Mouse (Mus musculus) 3T3-L1 (cell line): ENCODE results near the gene Marco.

ENCODE experiments used
- DNase-seq: peaks from one replicate; pipeline ENCODE4 v3.0.0-alpha.2; 2015; ENCODE audit warnings: low read depth, low spot score

Gene Marco

GRCm38 (mm10) chr1:120504924-120505323 lies at the start of gene Marco:
Marco (minus strand) TSS chr1:120505024.
- DNase-seq, result no peak

GRCm38 (mm10) chr1:120539506-120540029 lies 34.7 kb upstream of the Marco start:
- no peak for DNase-seq

GRCm38 (mm10) chr1:120536998-120537397 lies 32.2 kb upstream of the Marco start:
- no peak for DNase-seq

GRCm38 (mm10) chr1:120535919-120536318 lies 31.1 kb upstream of the Marco start:
- DNase-seq, result peak; percentile 69

GRCm38 (mm10) chr1:120532321-120532916 lies 27.6 kb upstream of the Marco start:
- DNase-seq, result no peak

DNA sequence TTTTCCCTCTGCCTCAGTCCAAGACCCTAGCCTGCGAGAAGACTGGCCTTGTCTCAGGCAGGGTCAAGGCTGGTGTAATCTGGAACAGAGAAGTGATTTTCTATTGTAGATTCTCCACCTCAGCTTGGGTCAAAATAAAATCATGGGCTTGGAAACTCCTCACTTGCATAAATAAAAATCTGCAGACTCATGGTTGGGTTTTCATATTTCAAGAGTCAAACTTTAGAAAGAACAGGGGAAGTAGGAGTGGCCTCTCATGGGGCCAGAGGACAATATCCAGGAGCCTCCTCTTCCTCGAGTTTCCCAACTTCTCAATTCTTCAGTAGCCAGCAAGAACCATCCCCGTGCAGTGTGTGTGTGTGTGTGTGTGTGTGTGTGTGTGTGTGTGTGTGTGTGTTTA lies 26.9 kb upstream of the Marco start:
- no peak for DNase-seq

DNA sequence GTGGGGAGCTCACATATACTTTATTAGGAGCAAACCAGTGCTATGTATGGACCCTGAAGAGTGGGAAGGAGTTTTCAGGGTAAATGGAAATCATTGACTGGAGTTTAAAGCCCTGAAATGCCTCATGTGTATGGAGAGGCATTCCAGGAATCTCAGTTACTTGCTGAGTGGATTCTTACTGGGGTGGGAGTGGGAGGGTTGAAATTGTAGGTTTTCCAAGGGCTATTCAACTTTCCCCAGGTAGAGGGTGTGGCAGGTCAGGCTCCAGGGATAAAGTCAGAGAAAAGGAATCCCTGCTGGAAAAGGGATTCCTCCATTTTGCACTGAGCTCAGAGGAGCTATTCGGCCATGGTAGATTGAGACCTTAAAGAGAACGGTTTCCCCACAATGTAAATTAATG lies 25.1 kb upstream of the Marco start:
- DNase-seq, result no peak

GRCm38 (mm10) chr1:120517618-120518017 lies 12.8 kb upstream of the Marco start:
- no peak for DNase-seq

- no peak for DNase-seq
These were observed 5.5 kb upstream of the Marco start for GRCm38 (mm10) chr1:120510311-120510710.

- no peak for DNase-seq
These were observed 4.2 kb upstream of the Marco start for GRCm38 (mm10) chr1:120508976-120509375.

DNA sequence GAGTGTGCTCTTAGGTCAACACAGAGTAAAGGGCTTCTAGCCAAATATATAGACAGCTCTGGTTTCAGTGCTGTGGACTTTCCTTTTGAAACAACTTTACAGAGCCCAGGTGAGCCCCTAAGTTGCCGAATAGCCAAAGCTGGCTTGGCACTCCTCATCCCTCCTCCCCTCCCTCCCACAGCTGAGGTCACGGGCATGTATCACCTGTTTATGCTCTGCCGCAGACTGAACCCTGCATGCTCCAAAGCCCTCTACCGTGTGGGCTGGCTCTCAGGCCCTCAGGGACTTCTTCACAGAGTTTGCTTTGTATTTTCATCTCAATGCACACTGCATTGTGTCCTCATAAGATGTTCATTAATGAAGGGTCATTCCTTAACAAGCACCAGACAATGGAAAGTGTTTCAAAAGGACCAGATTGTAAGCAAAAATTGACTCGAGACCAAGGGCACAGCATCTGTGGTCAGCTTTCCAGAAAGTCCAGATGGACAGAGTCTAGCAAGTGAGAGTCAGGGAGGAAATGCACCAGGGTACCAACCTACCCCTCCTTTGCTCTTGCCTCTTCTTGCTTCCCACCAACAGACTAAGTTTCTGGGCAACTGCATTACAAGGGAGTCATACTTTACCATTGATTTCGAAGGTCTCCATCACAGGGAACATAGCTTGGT lies 646 bp downstream of the Marco start:
- no peak for DNase-seq

- no peak for DNase-seq
These were observed 3.3 kb downstream of the Marco start for GRCm38 (mm10) chr1:120501496-120501895.

DNA sequence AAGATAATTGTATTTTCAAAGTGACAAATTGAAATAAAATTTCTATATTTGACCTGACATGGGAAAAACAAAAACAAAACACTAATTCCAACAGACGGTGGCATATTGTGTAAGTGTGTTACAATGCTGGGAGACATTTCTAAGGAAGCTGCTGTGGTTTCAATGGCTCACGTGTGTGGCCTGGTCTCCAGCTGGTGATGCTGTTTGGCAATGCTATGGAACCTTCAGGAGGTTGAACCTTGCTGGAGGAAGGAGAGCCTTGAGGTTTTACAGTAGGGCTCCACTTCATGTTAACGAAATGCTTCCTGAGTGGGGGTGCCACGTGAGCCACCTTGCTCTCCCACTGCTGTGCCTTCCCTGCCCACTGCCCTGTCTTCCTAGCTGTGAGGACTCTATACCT lies 6.8 kb downstream of the Marco start:
- DNase-seq, result no peak

- peak; percentile 20 for DNase-seq
These were observed 23.9 kb downstream of the Marco start for GRCm38 (mm10) chr1:120480937-120481336.

GRCm38 (mm10) chr1:120474825-120475224 lies 30.0 kb downstream of the Marco start:
- no peak for DNase-seq

- peak; percentile 5 for DNase-seq
These were observed 35.9 kb downstream of the Marco start for GRCm38 (mm10) chr1:120468891-120469290.

- no peak for DNase-seq
These were observed 37.5 kb downstream of the Marco start for GRCm38 (mm10) chr1:120467323-120467722.

DNA sequence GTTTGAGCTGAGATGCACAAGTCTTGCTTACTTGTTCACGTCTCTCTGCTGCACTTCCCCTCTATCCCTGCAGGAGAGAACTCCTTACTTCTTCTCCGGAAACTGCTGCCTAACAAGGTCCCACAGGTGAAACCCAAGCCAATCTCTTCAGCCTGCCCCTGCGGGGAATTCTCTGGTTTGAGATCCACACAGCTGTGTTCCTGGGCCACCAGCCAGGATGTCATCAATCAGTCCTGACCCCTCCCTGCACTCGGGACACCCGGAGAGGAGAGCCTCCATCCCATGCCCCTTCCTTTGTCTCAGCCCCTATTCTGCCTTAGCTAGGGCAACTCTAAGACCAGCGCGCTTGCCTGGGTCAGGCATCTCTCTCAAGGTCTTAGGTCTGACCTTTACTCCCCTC lies 38.1 kb downstream of the Marco start:
- DNase-seq, result peak; percentile 22

DNA sequence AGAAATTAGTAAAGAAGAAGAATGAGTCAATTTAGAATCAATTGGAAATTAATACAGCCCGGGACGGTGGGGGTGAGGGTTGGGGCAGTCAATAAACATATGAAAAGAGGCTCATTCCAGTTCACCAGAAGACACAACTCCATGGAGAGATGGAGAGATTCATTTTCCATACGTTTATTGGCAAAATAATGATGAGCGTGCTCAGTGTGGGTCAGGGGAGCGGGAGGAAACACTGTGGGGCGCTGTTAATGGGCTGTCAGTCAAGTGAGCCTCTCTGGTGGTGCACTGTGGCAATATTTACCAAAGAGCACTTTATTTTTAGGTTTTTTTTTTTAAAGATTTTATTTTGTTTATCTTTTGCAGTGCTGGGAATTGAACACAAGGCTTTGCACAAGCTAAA lies 45.8 kb downstream of the Marco start:
- no peak for DNase-seq

DNA sequence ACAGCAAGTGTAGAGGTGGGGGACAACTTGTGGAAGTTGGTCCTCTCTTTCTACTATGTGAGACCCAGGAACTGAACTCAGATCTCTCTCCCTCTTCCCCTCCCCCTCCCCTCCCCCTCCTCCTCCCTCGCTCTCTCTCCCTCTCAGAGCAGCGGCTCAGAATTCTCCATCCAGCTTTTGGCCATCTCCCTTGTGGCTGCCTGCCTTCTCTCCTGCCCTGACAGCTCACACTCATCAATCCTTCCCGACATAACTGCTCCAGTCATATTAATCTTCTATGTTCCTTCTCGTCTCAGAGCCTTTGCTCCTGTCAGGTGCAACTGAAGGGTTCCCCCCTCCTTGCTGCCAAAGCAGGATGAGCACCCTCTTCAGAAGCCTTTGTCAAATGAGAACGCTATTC lies 46.3 kb downstream of the Marco start:
- DNase-seq, result no peak

GRCm38 (mm10) chr1:120451486-120452270 lies 53.1 kb downstream of the Marco start:
- DNase-seq, result no peak

DNA sequence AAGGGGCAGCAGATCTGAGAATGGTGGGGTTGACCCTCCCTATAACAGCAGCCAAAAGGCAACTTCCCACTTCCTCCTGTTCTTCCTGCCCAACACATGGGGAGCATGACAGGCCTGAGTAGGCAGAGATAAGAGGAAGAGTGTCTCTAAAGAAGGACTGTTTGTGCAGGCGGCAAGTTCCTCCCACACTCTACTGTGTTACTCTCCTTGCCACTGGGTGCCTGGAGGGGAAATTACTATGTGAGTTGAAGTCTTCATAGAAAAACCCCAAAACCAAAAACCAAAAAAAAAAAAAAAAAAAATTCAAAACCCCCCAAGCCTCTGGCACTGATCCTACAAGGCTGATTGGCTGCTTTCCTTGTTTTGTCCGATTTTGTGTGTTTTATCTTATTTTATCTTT lies 55.2 kb downstream of the Marco start:
- no peak for DNase-seq

DNA sequence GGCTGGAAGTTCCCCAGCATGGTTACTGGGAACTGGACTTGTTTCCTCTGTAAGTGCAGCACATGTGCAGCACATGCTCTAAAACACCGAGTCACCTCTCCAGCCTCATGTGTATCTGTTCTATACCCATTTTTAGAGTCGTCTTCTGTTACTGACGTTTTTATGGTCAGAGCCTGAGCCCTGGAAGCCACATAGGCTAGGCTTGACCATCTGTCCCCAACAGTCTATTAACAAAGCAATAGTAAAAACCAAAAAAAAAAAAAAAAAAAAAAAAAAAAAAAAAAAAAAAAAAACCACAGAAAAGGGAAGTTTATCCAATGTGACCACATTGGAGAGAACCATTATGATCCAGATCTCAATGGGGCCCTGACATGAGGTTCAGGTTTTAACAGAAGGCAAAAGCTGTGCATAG lies 61.6 kb downstream of the Marco start:
- no peak for DNase-seq
